Mouse (Mus musculus) bone marrow macrophage, adult 2 months (primary cell): Measurements from ENCODE around the gene Ptpn3.

Experiments used
- CTCF ChIP-seq: IDR thresholded peaks from 2 replicates; pipeline ENCODE4 v1.5.1; 2012; ENCODE audit warnings: low read depth, mild to moderate bottlenecking, low read length, moderate library complexity
- POLR2A ChIP-seq: IDR thresholded peaks from 2 replicates; pipeline ENCODE4 v1.6.1; 2012; ENCODE audit warnings: mild to moderate bottlenecking, low read depth, low read length, borderline replicate concordance

- no peak for TF ChIP-seq CTCF
- TF ChIP-seq POLR2A, result no peak
These were observed 159.7 kb downstream of the Ptpn3 start for GRCm38 (mm10) chr4:57141908-57142361.
